Mouse (Mus musculus): ENCODE measurements around the gene Specc1. TPM values are rescaled to one million over a fixed set of nuclear protein-coding genes. Genes with fewer than 3 reads are reported as not detected.

Specc1 gene
- total RNA-seq, 2 experiments from 2014 or later, result 1.5 to 2.3 TPM

DNA sequence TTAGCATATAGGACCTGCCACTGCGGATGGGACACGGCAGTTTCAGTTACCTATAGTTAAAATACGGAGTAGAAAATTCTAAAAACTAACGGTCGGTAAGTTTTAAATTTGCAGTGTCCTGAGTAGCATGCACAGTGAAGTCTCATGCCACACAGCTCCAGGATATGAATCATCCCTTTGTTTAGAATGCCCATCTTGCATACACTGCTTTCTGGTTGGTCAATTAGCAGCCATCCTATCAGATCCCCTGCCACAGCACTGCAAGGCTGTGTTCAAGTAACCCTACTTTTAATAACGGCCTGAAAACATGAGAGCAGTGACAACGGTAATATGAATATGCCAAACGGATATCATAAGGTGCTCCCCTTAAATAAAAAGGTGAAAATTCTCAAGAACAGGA, 118.0 kb downstream of the Specc1 start:
- Histone ChIP-seq H3K4me3 (no peak overlapping the region), H3K27ac (no peak overlapping the region)
- intact Hi-C loops (cut with DNase I), result no loop called here
- no peak for DNase-seq
- no peak for TF ChIP-seq CTCF (IDR thresholded peaks at IDR 0.05)

DNA sequence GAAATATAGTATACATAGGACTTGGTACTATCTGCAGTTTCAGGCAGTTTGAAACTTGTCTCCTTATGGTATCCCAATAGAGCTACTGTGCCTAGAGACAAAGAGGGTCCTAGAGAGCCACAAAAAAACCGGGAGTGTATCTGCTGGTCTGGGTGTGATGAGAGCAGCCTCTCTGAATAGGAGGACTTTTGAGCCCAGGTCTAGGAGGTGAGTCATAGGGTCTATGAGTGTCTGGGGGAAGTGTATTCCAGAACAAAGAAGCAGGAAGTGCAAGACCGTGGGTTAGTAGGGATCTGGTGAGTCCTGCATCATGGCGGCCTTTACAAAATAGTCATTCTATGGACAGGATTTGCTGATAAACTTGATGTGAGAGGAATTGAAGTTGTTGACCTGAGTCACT, 118.5 kb downstream of the Specc1 start:
- no peak overlapping the region for H3K4me3 ChIP-seq
- no peak overlapping the region for H3K27ac ChIP-seq
- no peak for DNase-seq
- no peak for TF ChIP-seq CTCF (IDR thresholded peaks at IDR 0.05)
- intact Hi-C loops (cut with DNase I), result no loop called here

DNA sequence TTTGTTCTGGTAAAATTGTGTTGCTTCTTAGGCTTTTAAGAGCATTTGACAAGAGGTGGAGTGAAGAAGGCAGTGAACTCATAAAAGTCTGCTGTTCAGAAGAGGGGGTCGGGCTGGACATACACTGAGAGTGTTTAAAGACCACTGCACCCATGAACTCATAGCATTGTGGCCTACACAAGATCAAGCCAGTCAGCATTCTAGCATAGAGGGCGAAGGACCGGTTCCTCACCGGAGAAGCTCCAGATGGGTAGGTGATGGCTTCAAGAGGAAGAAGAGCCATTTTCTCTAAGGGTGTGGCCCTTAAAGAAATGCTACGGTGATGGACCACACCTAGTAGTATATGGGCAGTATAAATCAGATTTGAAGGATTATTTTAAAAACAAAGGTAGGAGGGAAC, 119.0 kb downstream of the Specc1 start:
- Histone ChIP-seq H3K27ac (no peak overlapping the region), H3K4me3 (no peak overlapping the region)
- intact Hi-C loops (cut with DNase I), result no loop called here
- no peak for TF ChIP-seq CTCF (IDR thresholded peaks at IDR 0.05)
- no peak for DNase-seq

DNA sequence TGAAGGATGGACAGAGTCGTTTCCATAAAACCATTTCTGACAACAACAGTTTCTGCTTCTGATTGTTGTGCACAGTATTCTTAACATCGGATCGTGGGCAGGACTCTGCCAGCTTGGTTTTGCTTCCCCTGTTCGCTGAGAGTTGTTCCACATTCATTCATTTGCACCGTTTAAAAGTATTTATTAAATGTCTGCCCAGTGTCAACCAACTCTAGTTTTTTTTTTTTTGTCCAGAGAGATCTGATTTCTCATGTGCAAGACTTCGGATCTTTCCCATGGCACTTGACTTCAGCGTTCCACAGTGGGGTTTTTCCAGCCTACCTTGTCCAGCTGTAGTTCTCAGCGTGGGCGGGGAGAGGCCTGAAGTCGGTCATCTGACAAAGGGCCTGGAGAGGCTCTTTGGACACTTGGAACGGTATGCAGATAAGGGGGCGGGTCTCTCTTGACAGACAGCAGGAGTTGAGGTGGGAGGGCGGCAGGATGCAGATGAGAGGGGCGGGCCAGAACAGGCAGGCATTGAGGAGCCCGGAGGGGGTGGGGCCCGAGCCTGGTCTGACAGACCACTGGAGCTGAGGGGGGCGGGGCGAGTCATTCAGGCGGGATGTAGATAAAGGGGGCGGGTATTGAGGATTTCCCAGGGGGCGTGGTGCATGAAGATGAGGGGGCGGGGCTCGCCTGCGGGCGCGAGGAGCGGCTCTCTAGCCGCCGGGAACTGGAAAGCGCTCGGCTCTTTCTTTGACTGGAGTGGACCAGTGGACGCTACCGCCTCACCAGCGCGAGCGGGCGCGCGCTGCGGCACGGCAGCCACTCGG, 120.0 kb downstream of the Specc1 start:
- no peak for TF ChIP-seq CTCF (IDR thresholded peaks at IDR 0.05)
- intact Hi-C loops (cut with DNase I), result no loop called here
- H3K27ac ChIP-seq, result peak overlapping the region; percentile 79
- peak overlapping the region; percentile 81 for H3K4me3 ChIP-seq
- DNase-seq, result peak; percentile 99

DNA sequence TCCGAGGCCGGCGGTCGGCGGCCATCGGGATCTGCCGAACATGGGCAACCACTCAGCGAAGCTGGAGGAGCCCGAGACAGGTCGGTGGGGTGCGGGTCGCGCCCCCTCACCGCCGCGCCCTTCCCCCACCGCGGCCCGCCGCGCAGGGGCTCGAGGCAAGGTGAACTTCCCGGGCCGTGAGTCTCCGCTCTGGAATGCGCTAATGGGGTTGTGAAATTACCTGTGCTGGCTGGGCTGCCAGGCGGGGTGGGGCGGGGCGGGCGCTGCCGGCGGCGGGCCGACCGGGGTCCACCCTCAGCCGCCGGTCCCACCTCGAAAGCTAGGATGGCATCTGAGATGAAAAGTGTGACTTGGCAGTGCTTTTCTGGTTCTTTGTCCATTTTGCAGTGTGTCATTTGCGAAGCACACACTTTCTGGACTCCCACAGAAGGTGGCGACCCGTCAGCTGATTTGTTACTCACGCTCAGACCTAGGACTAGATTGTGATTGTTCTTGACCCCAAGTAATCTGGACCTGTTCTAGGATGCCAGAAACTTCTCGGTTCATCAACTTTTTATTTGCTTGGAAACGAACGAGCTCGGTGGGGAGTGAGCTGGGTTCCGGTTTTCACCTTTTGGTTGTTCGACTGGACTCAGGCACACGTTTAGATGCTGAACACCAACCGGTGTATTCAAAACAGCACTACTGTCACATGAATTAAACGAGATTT, 120.7 kb downstream of the Specc1 start:
- no peak for TF ChIP-seq CTCF (IDR thresholded peaks at IDR 0.05)
- intact Hi-C loops (cut with DNase I), result no loop called here
- DNase-seq, result no peak
- Histone ChIP-seq H3K4me3 (peak overlapping the region; percentile 81), H3K27ac (peak overlapping the region; percentile 79)

DNA sequence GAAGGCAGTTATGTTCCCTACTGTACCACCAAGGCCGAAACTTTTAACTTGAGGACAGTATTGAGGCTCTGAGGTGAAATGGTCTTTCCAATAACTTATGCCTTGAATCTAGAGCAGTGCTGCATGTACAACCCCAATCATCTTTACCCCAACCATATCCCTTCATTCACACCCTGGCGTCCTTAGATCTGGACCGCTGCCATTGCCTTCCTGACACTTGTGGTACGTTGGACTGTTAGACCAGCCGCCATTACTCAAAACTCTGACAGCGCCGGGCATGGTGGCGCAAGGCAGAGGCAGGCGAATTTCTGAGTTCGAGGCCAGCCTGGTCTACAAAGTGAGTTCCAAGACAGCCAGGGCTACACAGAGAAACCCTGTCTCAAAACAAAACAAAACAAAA, 121.8 kb downstream of the Specc1 start:
- no peak for DNase-seq
- Histone ChIP-seq H3K27ac (no peak overlapping the region), H3K4me3 (no peak overlapping the region)
- intact Hi-C loops (cut with DNase I), result no loop called here
- TF ChIP-seq CTCF (IDR thresholded peaks at IDR 0.05), result no peak

DNA sequence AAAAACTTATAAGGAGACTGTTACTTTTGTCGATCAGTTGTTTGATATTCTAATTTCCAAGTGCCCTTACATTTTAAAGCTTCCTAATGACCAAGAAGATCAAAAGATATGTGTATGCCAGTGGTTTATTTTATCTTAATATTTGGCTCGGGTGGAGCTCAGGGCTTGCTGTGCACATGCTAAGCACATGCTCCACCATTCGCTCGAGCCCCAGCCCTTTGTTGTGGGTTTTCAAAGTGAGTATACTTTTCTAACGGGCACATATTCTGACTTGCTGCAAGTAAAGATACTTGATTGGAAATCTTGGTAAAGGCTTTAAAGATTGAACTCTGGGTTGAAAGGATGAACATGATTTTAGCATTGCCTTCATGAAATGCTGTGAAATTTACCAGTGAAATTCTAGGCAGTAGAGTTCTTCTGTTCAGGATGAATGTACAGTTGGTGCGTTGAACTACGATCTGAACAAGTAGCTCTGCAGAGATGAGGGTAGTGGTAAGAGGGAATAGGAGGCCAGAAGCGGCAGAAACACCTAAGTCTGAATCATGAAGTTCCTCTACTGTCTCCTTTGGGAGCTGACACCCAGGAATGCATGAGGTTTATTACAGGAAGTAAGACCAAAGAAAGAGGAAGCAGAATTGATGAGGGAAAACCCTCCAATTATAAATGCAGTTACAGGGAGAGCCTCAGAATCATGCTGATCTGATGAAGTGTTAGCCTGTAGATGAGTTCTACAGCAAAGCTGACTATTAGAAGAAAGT, 122.7 kb downstream of the Specc1 start:
- Histone ChIP-seq H3K4me3 (no peak overlapping the region), H3K27ac (no peak overlapping the region)
- intact Hi-C loops (cut with DNase I), result no loop called here
- no peak for TF ChIP-seq CTCF (IDR thresholded peaks at IDR 0.05)
- DNase-seq, result no peak

DNA sequence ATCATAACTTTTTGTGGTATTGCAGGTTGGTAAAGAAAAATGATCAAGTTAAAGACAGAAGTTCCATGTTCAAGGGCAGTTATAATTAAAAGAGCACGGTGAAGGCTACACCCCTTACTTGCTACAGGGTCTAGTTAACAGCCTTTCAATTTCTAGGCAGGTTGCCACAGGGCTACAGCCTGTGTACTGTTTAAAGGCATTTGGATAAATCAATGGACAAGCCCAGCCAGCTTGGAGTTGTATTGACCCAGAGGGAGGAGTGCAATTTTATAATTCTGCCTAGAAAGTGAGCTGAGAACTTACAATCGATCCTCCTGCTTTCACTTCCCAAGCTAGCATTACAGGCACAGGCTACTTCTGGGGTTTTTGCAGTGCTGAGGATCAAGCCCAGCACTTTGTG, 123.9 kb downstream of the Specc1 start:
- Histone ChIP-seq H3K27ac (no peak overlapping the region), H3K4me3 (no peak overlapping the region)
- intact Hi-C loops (cut with DNase I), result no loop called here
- TF ChIP-seq CTCF (IDR thresholded peaks at IDR 0.05), result no peak
- no peak for DNase-seq

DNA sequence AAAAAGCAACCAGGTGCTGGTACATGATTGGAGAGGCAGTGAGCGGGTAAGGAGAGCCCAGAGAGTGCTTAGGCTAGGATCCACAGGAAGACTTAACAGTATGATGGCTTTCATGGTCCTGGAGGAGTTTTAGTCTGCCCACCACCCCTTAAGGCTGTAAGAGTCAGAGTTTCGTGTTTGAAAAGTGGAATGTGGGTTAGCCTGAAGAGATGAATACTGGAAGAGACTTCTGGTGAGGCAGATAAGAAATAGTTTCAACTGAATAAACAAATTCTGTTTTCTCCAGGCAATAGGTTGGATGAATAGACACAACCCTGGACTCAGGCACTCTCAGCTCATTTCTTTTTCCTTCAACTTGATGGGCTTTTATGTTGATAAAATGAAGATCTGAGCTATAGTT, 130.1 kb downstream of the Specc1 start:
- TF ChIP-seq CTCF (IDR thresholded peaks at IDR 0.05), result no peak
- H3K27ac ChIP-seq, result no peak overlapping the region
- intact Hi-C loops (cut with DNase I), result no loop called here

DNA sequence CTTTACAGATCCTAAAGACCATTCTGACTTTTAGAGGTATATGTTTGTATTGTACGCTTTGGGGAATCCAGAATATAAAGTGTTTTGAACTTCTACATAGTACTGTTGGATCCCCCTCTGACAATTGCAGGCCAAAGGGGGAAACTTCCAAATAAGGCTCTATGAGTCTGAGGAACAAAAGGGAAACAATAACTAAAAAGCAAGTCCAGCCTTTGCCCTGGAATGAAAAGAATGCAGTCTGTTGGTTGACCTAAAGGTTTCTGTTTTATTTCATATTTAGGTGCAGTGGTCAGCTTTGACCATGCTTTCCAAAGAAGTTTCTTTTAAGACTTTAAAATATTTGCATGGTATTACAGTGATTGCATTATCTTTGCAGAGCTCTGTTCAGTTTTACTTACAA, 130.5 kb downstream of the Specc1 start:
- TF ChIP-seq CTCF (IDR thresholded peaks at IDR 0.05), result no peak
- no peak overlapping the region for H3K4me3 ChIP-seq
- intact Hi-C loops (cut with DNase I), result no loop called here
- no peak overlapping the region for H3K27ac ChIP-seq
- DNase-seq, result no peak

More for the DNA sequence above, 130.1 kb downstream of the Specc1 start:
- DNase-seq, result no peak
- H3K4me3 ChIP-seq, result no peak overlapping the region

DNA sequence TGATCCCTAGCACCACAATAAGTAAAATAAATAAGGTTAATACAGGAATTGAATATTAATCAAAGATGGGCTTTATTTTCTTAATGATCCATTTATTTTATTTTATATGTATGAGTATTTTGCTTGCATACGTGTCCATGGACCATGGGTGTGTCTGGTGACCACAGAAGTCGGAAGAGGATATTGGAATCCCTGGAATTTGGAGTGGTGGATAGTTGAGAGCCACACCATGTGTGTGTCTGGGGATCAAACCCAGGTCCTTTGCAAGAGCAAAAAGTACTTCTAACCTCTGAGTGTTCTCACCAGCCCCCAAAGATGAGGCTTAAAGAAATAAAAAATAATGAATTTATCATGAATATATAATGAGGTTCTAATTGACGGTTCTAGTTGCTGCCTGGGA, 132.1 kb downstream of the Specc1 start:
- Histone ChIP-seq H3K27ac (no peak overlapping the region), H3K4me3 (no peak overlapping the region)
- intact Hi-C loops (cut with DNase I), result no loop called here
- DNase-seq, result no peak
- no peak for TF ChIP-seq CTCF (IDR thresholded peaks at IDR 0.05)

DNA sequence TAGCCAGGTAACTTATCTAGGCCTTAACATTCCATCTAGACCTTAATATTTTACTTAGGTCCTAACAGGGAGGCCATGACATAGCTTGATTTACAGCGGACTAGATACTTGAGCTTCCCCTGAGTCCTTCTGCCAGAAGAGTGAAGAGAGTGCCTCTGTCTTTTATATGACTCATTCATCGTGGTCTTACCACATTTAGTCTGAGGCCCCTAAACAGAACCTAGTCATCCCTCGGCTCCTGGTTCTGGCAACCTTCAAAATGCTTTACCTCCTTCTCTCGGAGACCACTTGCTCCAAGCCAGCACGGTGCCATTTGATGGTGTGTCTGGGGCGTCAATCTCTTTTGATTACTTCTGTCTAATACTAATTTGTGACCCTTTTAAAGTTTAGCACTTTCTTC, 133.8 kb downstream of the Specc1 start:
- Histone ChIP-seq H3K27ac (no peak overlapping the region), H3K4me3 (no peak overlapping the region)
- no peak for TF ChIP-seq CTCF (IDR thresholded peaks at IDR 0.05)
- intact Hi-C loops (cut with DNase I), result no loop called here
- DNase-seq, result no peak

DNA sequence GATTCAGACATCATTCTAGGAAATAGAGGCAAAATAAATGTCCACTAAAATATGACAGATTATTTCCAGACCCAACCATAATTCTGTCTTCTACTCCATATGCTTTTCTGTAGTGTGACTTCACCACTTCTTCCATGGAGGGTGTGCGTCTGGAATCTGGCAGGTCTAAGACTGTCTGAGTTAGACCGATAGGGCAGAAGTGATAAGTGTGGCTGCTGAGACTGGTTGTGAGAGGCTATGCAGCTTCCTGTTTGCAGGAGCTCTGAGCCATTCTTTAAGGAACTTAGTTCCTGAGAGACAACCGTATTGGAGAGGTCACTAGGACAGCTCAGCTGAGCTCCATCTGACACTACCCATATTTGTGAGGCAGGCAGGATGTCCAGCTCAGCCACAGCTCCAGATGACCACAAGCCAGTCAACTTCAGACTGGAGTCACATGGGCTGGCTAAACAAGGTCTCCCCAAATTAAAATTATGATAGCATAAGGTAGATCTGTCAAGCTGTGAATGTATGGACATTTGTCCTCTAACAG, 146.9 kb downstream of the Specc1 start:
- Histone ChIP-seq H3K27ac (no peak overlapping the region), H3K4me3 (no peak overlapping the region)
- intact Hi-C loops (cut with DNase I), result no loop called here
- TF ChIP-seq CTCF (IDR thresholded peaks at IDR 0.05), result no peak
- DNase-seq, result no peak

All from gastrocnemius, adult 2 months (tissue).